Mouse (Mus musculus): ENCODE data around the gene Il12a.

Gene Il12a

GRCm38 (mm10) chr3:68684207-68684606 is 6.2 kb upstream of the Il12a start:
- intact Hi-C loops (cut with DNase I) = no loop called here

DNA sequence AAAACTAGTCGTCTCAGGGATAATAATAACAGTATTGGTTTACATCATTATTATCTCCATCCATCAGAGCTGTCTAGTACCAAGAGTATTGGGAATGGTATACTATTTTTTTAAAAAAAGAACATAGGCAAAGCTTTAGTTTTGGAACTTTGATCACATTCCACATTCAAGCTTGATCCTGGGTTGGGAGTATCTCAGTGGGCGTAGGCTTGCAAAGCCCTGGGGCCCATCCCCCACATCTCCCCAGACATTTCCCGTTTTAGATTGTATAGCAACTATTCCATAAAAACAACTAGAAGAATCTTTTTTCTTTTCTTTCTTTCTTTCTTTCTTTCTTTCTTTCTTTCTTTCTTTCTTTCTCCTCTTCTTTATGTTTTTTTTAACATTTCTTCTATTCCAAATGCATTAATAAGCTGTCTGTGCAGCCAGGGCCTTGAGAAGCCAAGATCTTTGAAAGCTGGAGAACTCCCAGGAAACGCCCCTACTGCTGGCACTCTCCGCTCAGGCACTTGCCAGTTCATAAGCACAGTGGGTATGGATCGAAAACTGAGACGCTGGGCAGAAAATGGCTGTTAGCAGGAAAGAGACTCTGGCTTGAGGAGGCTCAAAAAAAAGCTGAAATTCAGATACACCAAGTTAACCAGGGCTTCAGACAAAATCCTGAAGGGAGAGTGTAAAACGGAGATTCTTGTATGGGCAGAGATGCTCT is 3.4 kb upstream of the Il12a start:
- intact Hi-C loops (cut with DNase I) = no loop called here

- intact Hi-C loops (cut with DNase I) = no loop called here
Measured at GRCm38 (mm10) chr3:68689346-68689745, 1.1 kb upstream of the Il12a start.

- intact Hi-C loops (cut with DNase I) = loop anchor here (5.0 kb wide), 1 partner anchor 44 kb away; no protein-coding TSS in a partner anchor
Measured at GRCm38 (mm10) chr3:68691100-68691778, 795 bp downstream of the Il12a start.

DNA sequence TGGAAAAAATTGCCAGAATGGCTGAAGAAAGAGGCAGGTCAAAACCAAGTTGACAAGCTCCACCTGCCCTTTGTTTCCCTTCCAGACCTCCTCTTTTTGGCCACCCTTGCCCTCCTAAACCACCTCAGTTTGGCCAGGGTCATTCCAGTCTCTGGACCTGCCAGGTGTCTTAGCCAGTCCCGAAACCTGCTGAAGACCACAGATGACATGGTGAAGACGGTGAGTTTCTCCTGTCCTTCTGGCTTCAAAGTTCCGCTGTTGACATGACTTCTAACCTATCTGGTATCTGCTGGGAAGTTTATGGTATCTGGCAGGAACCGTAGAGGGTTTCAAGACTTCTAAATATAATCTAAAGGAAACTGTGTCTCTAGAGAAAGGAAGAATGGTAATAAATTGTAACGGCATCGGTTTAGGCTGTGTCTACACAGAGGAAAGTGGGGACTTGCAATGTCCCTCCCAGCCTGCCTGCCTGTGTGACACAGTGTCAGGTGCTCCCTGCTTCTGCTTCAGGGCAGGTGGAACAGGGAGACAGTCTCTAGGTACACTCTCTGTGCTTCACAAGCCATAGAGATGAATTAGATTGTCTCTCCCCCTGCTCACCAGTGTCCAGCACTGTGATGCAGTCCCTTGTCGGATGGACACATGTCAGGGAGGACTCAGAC is 1.6 kb downstream of the Il12a start:
- intact Hi-C loops (cut with DNase I) = loop anchor here (5.0 kb wide), 1 partner anchor 45 kb away; no protein-coding TSS in a partner anchor

DNA sequence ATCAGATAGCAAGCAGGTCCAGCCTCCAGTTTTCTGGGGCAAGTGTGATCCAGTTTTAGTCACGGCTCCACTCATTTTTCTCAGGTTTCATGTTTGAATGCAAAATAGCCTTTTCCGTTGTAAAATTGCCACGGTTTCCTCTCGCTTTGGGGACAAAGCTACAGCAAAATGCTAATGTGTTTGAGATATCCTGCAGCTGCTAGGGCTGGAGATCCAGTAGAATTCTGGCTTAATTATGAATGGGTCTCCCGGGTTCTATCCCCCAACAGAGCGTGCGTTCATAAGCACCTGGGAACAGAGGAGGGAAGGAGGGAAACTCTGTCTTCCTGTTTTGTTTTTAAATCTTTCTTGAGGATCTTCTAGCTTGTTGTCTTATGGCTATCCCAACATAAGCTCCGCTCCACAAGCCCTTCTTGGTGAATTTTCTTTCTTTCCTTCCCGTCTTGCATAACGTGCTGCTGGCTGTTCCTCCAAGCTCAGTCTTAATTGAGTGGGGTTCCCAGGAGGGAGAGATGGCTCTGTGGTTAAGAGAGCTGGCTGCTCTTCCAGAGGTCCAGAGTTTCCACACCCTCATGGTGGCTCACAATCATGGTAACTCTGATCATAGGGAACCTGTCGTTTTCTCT is 2.3 kb downstream of the Il12a start:
- intact Hi-C loops (cut with DNase I) = loop anchor here (5.0 kb wide), 1 partner anchor 45 kb away; no protein-coding TSS in a partner anchor

- intact Hi-C loops (cut with DNase I) = loop anchor here (5.0 kb wide), 1 partner anchor 46 kb away; no protein-coding TSS in a partner anchor
Measured at GRCm38 (mm10) chr3:68693441-68694048, 3.1 kb downstream of the Il12a start.

GRCm38 (mm10) chr3:68695321-68695720 is 4.9 kb downstream of the Il12a start:
- intact Hi-C loops (cut with DNase I) = no loop called here

DNA sequence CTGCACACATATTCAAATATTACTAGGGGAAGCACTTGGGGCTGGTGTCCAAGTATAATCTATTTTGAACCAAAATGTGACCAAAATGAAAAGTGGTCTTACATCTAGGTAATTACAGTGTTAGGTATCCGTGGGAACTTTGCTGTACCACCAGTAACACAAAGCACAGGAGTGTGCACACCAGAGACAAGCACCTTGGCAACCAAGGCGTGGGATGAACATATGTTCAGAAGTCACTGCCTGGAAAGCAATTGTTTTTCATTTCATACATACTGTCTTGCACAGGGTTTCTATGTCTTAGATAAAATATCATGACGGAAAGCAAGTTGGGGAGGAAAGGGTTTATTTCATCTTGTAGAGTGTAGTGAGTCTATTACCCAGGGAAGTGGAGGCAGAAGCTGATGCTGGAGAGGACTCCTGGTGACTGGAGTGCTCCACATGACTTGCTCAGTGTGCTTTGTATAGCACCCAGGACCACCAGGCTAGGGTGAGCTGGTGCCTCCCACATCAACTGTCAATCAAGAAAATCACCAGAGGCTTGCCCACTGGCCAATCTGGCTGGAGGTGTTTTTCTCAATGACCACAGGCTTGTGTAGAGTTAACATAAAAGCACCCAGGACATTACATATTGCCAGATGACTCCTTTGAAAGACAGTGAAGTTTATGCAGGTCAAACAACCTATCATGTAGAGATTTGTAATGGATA is 6.2 kb downstream of the Il12a start:
- intact Hi-C loops (cut with DNase I) = no loop called here

- intact Hi-C loops (cut with DNase I) = no loop called here
Measured at GRCm38 (mm10) chr3:68698601-68699000, 8.2 kb downstream of the Il12a start.

DNA sequence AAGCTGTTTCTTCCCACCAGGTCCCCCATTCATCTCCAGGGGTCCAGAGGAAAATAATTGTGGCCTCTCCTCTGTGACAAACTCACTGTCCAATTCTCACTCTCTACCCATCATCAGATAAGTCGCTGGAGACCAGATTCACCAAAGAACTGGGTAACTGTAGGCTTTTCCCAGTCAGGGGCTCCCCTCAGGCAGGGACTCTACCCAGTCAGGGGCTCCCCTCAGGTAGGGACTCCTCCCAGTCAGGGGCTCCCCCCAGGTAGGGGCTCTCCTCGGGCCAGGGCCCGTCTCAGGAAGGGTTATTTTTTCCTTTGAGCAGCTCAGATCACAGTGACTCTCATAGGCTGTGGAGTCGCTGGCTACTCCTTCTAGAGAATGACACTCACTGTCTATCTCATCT is 9.6 kb downstream of the Il12a start:
- intact Hi-C loops (cut with DNase I) = no loop called here

DNA sequence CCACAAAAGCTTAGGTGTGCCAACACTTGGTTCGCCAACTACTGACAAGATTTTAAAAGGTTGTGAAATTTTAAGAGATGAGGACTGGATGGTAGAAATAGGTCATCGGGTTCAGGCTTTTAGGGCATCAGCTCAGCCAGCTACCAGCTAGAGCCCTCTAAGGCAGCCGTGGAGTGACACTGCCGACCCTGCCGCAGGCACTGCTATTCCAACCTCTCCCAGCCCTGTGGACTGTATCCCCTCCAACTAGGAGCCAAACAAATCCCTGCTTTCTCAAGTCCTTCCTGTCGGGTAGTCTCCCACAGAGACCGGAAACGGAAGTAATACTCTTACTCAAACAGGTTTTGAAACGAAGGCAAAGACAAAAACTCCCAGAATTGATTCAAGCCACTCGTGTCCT is 15.9 kb downstream of the Il12a start:
- intact Hi-C loops (cut with DNase I) = no loop called here

- intact Hi-C loops (cut with DNase I) = no loop called here
Measured at GRCm38 (mm10) chr3:68708230-68708629, 17.8 kb downstream of the Il12a start.

- intact Hi-C loops (cut with DNase I) = no loop called here
Measured at GRCm38 (mm10) chr3:68709198-68709797, 18.9 kb downstream of the Il12a start.

- intact Hi-C loops (cut with DNase I) = loop anchor here (10.0 kb wide), 3 partner anchors 96 to 656 kb away; no protein-coding TSS in a partner anchor
Measured at GRCm38 (mm10) chr3:68710436-68710835, 20.0 kb downstream of the Il12a start.

- intact Hi-C loops (cut with DNase I) = loop anchor here (10.0 kb wide), 3 partner anchors 97 to 657 kb away; no protein-coding TSS in a partner anchor
Measured at GRCm38 (mm10) chr3:68711510-68711909, 21.1 kb downstream of the Il12a start.

DNA sequence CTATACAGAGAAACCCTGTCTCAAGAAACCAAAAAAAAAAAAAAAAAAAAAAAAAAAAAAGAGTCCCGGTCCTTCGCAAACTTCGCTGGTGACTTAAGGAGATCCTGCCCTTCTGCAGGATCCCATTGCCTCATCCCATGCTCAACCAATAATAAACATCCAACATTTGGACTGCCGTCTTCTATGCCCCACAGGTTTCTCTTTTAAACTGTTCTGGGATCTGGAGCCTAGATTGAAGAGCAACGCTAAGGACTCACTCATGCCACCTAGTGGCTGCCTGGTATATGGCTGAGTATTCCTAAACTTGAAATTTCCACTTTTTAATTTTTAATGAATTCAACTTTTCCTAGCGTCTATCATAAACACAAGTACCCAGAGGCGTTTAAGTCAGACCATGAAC is 23.1 kb downstream of the Il12a start:
- intact Hi-C loops (cut with DNase I) = loop anchor here (10.0 kb wide), 3 partner anchors 99 to 659 kb away; no protein-coding TSS in a partner anchor

GRCm38 (mm10) chr3:68717346-68717745 is 26.9 kb downstream of the Il12a start:
- intact Hi-C loops (cut with DNase I) = loop anchor here (10.0 kb wide), 3 partner anchors 103 to 663 kb away; no protein-coding TSS in a partner anchor

- intact Hi-C loops (cut with DNase I) = loop anchor here (10.0 kb wide), 3 partner anchors 105 to 665 kb away; no protein-coding TSS in a partner anchor
Measured at GRCm38 (mm10) chr3:68719229-68719819, 28.9 kb downstream of the Il12a start.
